7 mouse cellular contexts compared by ENCODE assay signal in the genomic region with DNA sequence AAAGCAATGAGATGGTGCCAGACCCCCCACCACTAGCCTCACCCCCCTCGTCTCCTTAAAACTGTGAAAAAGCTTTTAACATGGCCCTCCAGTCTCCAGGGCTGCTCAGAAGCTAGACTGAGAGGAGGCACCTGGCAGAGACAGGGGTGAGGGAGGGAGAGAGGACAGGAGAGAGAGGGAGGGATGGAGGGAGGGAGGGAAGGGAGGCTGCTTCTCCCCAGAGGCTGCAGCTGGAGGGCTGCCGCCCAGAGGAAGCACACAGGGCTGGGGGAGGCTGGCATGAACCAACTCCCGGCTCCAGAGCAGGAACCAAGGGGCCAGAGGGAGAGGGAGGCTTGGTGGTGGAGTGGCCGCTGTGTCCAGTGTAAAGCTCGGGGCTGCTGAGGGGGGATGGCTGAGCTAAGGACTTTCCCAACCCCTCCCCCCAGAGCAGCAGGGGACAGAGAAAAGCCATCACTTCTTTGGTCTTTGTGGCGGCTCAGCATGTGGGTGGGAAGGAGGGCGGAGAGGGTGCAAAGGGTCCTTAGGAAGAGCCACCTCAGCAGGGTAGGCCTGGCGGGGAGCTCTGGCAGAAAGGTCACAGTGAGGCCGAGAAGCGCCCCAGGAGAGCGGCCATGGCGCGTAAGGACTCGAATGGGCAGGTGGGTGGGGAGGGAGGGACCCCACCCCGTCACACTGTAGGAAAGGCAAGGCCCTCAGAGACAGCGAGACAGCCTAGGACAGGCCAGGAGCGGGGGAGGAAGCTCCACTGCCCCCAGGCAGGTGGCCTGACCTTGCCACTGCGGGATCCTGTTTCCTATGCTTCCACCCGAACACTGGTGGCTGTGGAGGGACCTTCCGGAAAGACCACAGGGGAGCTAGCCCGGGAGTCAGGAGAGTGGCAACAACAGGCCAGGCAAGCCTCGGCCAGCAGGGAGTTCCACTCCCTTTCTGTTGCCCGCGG. TPM values are rescaled to one million over a fixed set of nuclear protein-coding genes. Genes with fewer than 3 reads are reported as not detected.
DNase-seq lines count a peak whose midpoint lies in the region; ATAC-seq and TF ChIP-seq lines count a peak whose summit lies in the region.

No protein-coding gene starts in this region.

- H3K36me3 ChIP-seq in lung, embryonic 16.5 days (ENCODE audit: control insufficient read depth, insufficient read depth, low read length): peaks cover 4% of the 10 kb centered on the region; the same call in 1 of the 2 replicates
- peaks cover 15% of the 10 kb centered on the region for H3K36me3 ChIP-seq in midbrain, postnatal 0 days (ENCODE audit: insufficient read depth, low read length)

- H3K27me3 ChIP-seq in lung, embryonic 16.5 days (ENCODE audit: control insufficient read depth, insufficient read depth, low read depth, low read length): no peaks in the 10 kb centered on the region
- no peaks in the 10 kb centered on the region for H3K27me3 ChIP-seq in midbrain, postnatal 0 days (ENCODE audit: insufficient read depth, low read length)

- no peak for TF ChIP-seq CTCF in midbrain, postnatal 0 days (IDR thresholded peaks at IDR 0.05)

- WGBS in lung, embryonic 16.5 days: 41% methylated on average over 24 of the region's 24 CpGs
- 20% methylated on average over 20 of the region's 24 CpGs for WGBS in midbrain, postnatal 0 days

- DNase-seq in lung, postnatal 36 days: no peak
- peak; percentile 26 for DNase-seq in forelimb bud, embryonic 11.5 days (ENCODE audit: low read depth, low spot score)
- DNase-seq in midbrain, postnatal 0 days (ENCODE audit: low spot score): no peak
- no peak for DNase-seq in ovary, postnatal 14 days (ENCODE audit: low spot score)
- DNase-seq in left cerebral cortex, adult 18-20 months (ENCODE audit: low spot score in 2 of 2): no peak
- no peak for DNase-seq in adrenal gland, adult 8-10 months

- peaks cover 11% of the 10 kb centered on the region; the same call in 1 of the 2 replicates for H3K4me1 ChIP-seq in lung, embryonic 16.5 days (replicated peaks; ENCODE audit: control insufficient read depth, insufficient read depth, low read length)
- no peaks in the 10 kb centered on the region for H3K4me1 ChIP-seq in midbrain, postnatal 0 days (ENCODE audit: insufficient read depth, low read length)

- no peak overlapping the region for H3K4me2 ChIP-seq in lung, embryonic 16.5 days (ENCODE audit: low read depth, low read length)
- H3K4me2 ChIP-seq in midbrain, postnatal 0 days (ENCODE audit: low read depth, low read length, poor library complexity, severe bottlenecking): no peak overlapping the region

- ATAC-seq in lung, embryonic 16.5 days (ENCODE audit: low read depth): 0 out of 2 replicates have a peak, but pooled peaks have one; percentile 15
- no peak for ATAC-seq in midbrain, postnatal 0 days (ENCODE audit: low FRiP score)

- H3K27ac ChIP-seq in lung, embryonic 16.5 days (ENCODE audit: low read length): no peak overlapping the region
- peak overlapping the region; percentile 6; the same call in 1 of the 2 replicates for H3K27ac ChIP-seq in midbrain, postnatal 0 days (ENCODE audit: low read depth, low read length)

- no peaks in the 10 kb centered on the region for H3K9me3 ChIP-seq in lung, embryonic 16.5 days (ENCODE audit: control insufficient read depth, low read length)
- H3K9me3 ChIP-seq in midbrain, postnatal 0 days (ENCODE audit: low read length): no peaks in the 10 kb centered on the region

- H3K9ac ChIP-seq in lung, embryonic 16.5 days (ENCODE audit: low read length): peak overlapping the region; percentile 18; the same call in 1 of the 2 replicates
- no peak overlapping the region; the same call in 1 of the 2 replicates for H3K9ac ChIP-seq in midbrain, postnatal 0 days (replicated peaks; ENCODE audit: low read length, poor library complexity, severe bottlenecking)

- H3K4me3 ChIP-seq in lung, embryonic 16.5 days (ENCODE audit: low read length): no peak overlapping the region
- no peak overlapping the region for H3K4me3 ChIP-seq in midbrain, postnatal 0 days (ENCODE audit: low read depth, low read length)

RNA-seq across cellular contexts. Expression of a gene that starts 15.6 kb away (rescaled TPM):
- polyA plus RNA-seq in lung, embryonic 16.5 days (2015; fragmentation: Nextera tagmentation; extraction: Ambion mirVana): 75.9 and 79.3 TPM in 2 replicates
- 129 and 130 TPM in 2 replicates for total RNA-seq in midbrain, postnatal 0 days (2014; rRNA removed)
- 138 and 143 TPM in 2 replicates for polyA plus RNA-seq in midbrain, postnatal 0 days (2015; fragmentation: Nextera tagmentation; extraction: Ambion mirVana)
- total RNA-seq in left cerebral cortex, adult 18-20 months (2021): 10 to 100 TPM; 88.3 to 97.2 TPM
- 10 to 100 TPM; 74.7 to 93.2 (median 83.1) TPM for total RNA-seq in adrenal gland, adult 8-10 months (2022)

RNA-seq across cellular contexts. Expression of a gene that starts 30.3 kb away (rescaled TPM):
- 2.4 and 3.0 TPM in 2 replicates for polyA plus RNA-seq in lung, embryonic 16.5 days (2015; fragmentation: Nextera tagmentation; extraction: Ambion mirVana)
- total RNA-seq in midbrain, postnatal 0 days (2014; rRNA removed): 1.6 TPM in 1 of 2 replicates, not detected in the other
- 0.21 and 0.26 TPM in 2 replicates for polyA plus RNA-seq in midbrain, postnatal 0 days (2015; fragmentation: Nextera tagmentation; extraction: Ambion mirVana)
- 1 to 10 TPM; 6.7 to 7.3 TPM for total RNA-seq in left cerebral cortex, adult 18-20 months (2021)
- 1 to 10 TPM in 3 of 4 experiments, under 1 TPM in 1; 0.92 to 2.0 (median 1.1) TPM for total RNA-seq in adrenal gland, adult 8-10 months (2022)

RNA-seq across cellular contexts. Expression of a gene that starts 52.6 kb away (rescaled TPM):
- 4.2 and 4.3 TPM in 2 replicates for polyA plus RNA-seq in lung, embryonic 16.5 days (2015; fragmentation: Nextera tagmentation; extraction: Ambion mirVana)
- 7.6 and 8.3 TPM in 2 replicates for total RNA-seq in midbrain, postnatal 0 days (2014; rRNA removed)
- 2.8 and 4.1 TPM in 2 replicates for polyA plus RNA-seq in midbrain, postnatal 0 days (2015; fragmentation: Nextera tagmentation; extraction: Ambion mirVana)
- total RNA-seq in left cerebral cortex, adult 18-20 months (2021): 1 to 10 TPM; 5.8 to 7.4 TPM
- 10 to 100 TPM; 17.3 to 27.7 (median 19.2) TPM for total RNA-seq in adrenal gland, adult 8-10 months (2022)
